Mouse (Mus musculus): ENCODE measurements around the gene Dcps. TPM values are rescaled to one million over a fixed set of nuclear protein-coding genes. Genes with fewer than 3 reads are reported as not detected.

The Dcps gene
- polyA plus RNA-seq, 1 experiment from 2014 or later = 77.7 TPM

DNA sequence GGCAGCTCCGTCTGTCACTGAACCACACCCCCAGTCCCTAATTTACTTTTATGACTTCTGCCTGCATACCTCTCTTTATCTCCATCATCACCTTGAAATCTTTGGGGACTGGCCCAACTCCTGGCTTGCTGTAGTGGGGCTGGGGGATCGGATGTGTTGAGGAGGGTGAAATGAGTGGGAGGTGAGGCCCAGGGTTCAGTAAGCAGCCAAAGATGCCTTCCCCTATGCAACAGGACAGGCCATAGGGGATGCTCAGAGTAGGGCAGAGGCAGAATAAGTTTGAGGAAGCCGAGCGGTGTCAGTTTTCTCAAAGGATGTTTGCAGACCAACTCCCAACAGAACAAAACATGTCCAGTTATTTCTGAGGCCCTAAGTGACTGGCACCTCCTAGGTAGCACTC lies 60.6 kb downstream of the Dcps start:
- WGBS = 53% methylated on average over 3 of the region's 4 CpGs
- no peaks in the 10 kb centered on the region for H3K36me3 ChIP-seq
- peak overlapping the region; percentile 74 for H3K4me3 ChIP-seq (replicated peaks)
- H3K9ac ChIP-seq = peak overlapping the region; percentile 83; the same call in 1 of the 2 replicates
- H3K27ac ChIP-seq = no peak overlapping the region
- H3K9me3 ChIP-seq = no peaks in the 10 kb centered on the region
- ATAC-seq (ENCODE audit: insufficient read depth, low FRiP score, low read depth) = no peak
- H3K4me2 ChIP-seq = peak overlapping the region; percentile 74
- peaks cover 43% of the 10 kb centered on the region for H3K4me1 ChIP-seq
- H3K27me3 ChIP-seq (replicated peaks) = no peaks in the 10 kb centered on the region

DNA sequence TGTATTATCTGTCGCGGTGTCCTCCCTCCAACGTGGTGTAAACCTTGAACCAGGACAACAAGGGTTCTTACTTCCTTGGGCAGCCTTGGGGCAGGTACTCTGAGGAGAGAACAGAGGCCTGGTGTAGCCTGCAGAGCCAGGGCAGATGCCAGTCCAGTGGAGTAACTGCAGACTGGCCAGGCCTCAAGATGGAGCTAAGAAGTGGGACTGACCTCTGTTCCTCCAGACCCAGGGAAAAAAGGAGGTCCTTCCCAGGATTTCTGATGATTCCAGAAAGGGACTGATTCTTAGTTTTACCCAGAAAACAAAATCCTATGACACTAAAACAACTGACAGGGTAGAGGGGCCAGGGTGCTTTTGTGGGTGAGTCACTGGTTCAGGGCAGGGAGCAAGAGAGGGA lies 61.6 kb downstream of the Dcps start:
- no peak overlapping the region for H3K27ac ChIP-seq
- 85% methylated on average over 3 of the region's 3 CpGs for WGBS
- 0 out of 2 replicates have a peak overlapping the region, but pooled peaks have one; percentile 6 for H3K4me2 ChIP-seq
- no peaks in the 10 kb centered on the region for H3K27me3 ChIP-seq (replicated peaks)
- no peak for ATAC-seq (ENCODE audit: insufficient read depth, low FRiP score, low read depth)
- H3K4me1 ChIP-seq = peaks cover 50% of the 10 kb centered on the region
- H3K9ac ChIP-seq = no peak overlapping the region
- no peaks in the 10 kb centered on the region for H3K9me3 ChIP-seq
- no peaks in the 10 kb centered on the region for H3K36me3 ChIP-seq
- no peak overlapping the region for H3K4me3 ChIP-seq (replicated peaks)

DNA sequence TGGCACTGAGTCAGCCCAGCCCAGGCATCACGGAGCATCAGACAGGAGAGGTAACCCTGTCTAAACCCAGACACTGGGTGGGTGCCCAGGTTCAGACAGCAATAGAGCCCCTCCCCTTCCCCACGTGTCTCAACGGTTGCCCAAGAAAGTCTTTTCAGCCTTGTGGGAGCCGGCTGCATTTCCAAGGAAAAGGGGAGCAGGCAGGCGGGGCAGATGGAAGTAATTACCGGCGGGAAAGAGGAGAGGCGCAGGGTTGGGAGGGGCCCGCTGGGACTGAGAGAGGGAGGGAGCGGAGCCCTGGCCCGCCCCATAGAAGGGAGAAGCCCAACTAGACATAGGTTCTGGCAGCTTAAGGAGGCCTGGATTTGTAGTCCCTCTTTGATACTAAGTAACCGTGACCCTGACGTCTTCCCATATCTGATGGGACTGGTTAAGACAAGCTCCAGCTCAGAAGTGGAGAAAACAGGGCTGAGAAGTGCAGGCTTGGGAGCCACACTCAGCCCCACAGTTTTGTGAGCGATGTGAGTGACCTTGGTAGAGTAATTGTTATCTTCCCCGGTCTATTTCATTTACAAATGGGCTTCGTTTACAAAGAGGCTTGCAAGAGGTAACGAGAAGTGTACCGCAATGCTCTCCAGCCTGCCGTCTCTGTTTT lies 63.8 kb downstream of the Dcps start:
- Histone ChIP-seq H3K4me3 (replicated peaks) (no peak overlapping the region), H3K27me3 (replicated peaks) (no peaks in the 10 kb centered on the region), H3K9ac (no peak overlapping the region), H3K4me1 (peaks cover 53% of the 10 kb centered on the region), H3K4me2 (peak overlapping the region; percentile 33), H3K27ac (peak overlapping the region; percentile 51; the same call in 1 of the 2 replicates), H3K9me3 (no peaks in the 10 kb centered on the region), H3K36me3 (no peaks in the 10 kb centered on the region)
- ATAC-seq (ENCODE audit: insufficient read depth, low FRiP score, low read depth) = 0 out of 2 replicates have a peak, but pooled peaks have one; percentile 24
- 31% methylated on average over 19 of the region's 19 CpGs for WGBS

DNA sequence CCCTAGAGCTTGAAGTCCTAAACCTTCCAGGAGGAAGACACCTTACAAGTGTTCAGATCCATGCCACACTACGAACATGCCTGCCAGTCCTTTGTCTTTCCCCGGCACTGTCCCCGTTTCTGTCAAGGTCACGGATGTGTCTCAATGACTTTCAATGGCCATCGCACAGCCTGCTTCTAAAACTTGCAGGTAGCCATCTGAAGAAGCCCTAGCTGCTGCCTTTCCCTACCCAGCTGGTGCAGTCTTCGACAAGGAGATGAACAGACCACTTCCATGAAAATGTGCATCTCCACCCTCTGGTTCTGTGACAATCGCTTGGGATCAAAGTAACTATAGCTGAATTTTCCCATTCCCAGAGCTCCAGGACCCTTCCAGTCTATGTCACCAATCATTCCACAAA lies 64.4 kb downstream of the Dcps start:
- Histone ChIP-seq H3K9ac (no peak overlapping the region), H3K4me3 (replicated peaks) (no peak overlapping the region), H3K4me2 (peak overlapping the region; percentile 33), H3K9me3 (no peaks in the 10 kb centered on the region), H3K27ac (peak overlapping the region; percentile 51; the same call in 1 of the 2 replicates), H3K4me1 (peaks cover 54% of the 10 kb centered on the region), H3K36me3 (no peaks in the 10 kb centered on the region), H3K27me3 (replicated peaks) (no peaks in the 10 kb centered on the region)
- ATAC-seq (ENCODE audit: insufficient read depth, low FRiP score, low read depth) = no peak
- 79% methylated on average over 7 of the region's 7 CpGs for WGBS

DNA sequence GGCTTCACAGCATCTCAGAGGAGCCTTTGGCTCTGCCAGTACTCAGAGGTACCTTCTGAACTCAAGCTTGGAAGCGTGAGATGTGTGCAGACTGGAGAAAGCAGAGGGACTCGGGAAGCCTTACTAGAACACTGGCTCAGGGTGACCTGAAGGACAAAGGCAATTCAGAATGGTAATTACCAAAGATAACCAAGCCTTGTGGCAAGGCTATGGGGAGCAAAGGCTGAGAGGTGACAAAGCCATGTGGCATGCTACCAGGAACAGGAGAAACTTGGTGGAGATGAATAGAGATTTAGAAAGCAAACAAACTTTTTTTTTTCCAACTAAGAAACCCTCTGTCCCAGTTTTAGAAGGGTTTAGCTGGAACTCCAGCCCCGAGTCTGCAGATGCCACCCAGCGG lies 65.3 kb downstream of the Dcps start:
- H3K4me1 ChIP-seq = peaks cover 56% of the 10 kb centered on the region
- H3K9me3 ChIP-seq = no peaks in the 10 kb centered on the region
- H3K27ac ChIP-seq = peak overlapping the region; percentile 63
- no peak for ATAC-seq (ENCODE audit: insufficient read depth, low FRiP score, low read depth)
- 64% methylated on average over 4 of the region's 4 CpGs for WGBS
- no peak overlapping the region for H3K4me3 ChIP-seq (replicated peaks)
- H3K4me2 ChIP-seq = 0 out of 2 replicates have a peak overlapping the region, but pooled peaks have one; percentile 4
- no peaks in the 10 kb centered on the region for H3K27me3 ChIP-seq (replicated peaks)
- H3K9ac ChIP-seq = no peak overlapping the region
- H3K36me3 ChIP-seq = no peaks in the 10 kb centered on the region

DNA sequence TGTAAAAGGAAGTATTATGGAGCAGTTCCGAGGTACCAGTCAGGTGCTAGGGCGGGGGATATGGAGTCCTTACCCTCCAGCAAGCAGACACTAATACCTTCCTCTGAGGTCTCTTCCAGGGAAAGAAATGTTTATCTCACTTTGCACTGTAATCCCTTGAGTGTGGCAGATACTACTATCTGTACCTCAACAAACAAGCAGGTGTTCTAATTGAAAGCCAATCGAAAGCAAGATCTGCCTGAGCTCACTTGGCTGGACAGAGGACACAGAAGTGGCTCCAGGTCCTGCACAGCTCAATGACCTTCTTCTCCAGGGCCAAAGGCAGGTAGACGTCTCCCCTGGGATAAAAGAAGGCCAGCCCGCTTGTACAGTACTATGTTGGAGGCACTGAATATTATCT lies 65.8 kb downstream of the Dcps start:
- Histone ChIP-seq H3K4me1 (peaks cover 54% of the 10 kb centered on the region), H3K9ac (no peak overlapping the region), H3K4me2 (0 out of 2 replicates have a peak overlapping the region, but pooled peaks have one; percentile 4), H3K36me3 (no peaks in the 10 kb centered on the region), H3K4me3 (replicated peaks) (no peak overlapping the region), H3K27ac (peak overlapping the region; percentile 63), H3K9me3 (no peaks in the 10 kb centered on the region), H3K27me3 (replicated peaks) (no peaks in the 10 kb centered on the region)
- ATAC-seq (ENCODE audit: insufficient read depth, low FRiP score, low read depth) = no peak
- WGBS = 79% methylated on average over 5 of the region's 5 CpGs

DNA sequence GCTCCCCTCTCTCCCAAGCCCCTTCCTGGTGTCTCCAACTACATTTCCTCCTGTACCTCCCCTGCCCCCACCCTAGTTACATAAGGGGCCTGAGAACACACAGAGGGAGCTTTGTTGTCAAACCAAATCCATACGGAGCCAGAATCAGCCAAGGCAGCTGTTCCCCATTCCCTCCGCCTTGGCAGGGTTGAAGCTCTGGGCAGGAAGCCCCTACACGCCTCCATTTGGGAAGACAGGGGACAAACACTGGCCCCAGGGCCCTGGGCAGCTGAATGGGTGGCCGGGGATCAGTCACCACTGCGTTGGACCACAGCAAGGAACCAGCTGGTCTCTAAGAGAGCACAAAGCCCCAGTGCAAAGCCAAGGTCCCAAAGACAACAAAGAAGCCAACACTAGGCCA lies 66.9 kb downstream of the Dcps start:
- H3K27me3 ChIP-seq (replicated peaks) = no peaks in the 10 kb centered on the region
- no peak overlapping the region for H3K4me3 ChIP-seq (replicated peaks)
- no peaks in the 10 kb centered on the region for H3K9me3 ChIP-seq
- 52% methylated on average over 5 of the region's 5 CpGs for WGBS
- peak overlapping the region; percentile 58 for H3K27ac ChIP-seq
- no peak overlapping the region for H3K4me2 ChIP-seq
- peaks cover 56% of the 10 kb centered on the region for H3K4me1 ChIP-seq
- no peaks in the 10 kb centered on the region for H3K36me3 ChIP-seq
- H3K9ac ChIP-seq = no peak overlapping the region
- no peak for ATAC-seq (ENCODE audit: insufficient read depth, low FRiP score, low read depth)

DNA sequence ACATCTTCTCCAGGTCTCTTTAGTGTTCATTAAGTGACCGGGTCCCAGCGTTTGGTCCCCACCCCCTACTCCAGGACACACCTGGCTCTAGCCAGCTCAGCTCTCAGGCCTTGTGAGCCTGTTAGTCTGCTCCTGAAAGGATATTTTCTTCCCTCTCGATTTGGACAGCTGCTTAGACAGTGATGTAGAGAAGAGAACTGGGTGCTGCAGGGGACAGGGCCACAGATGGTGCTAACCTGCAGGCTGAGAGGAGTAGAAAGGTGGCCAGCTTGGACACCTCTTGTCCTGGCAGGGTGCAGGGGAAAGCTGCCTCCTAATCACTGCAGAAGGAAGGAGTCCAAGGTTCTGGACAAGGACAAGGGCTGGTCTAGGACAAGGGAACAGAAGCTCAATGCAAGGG lies 67.8 kb downstream of the Dcps start:
- no peak for ATAC-seq (ENCODE audit: insufficient read depth, low FRiP score, low read depth)
- Histone ChIP-seq H3K27ac (no peak overlapping the region), H3K4me1 (peaks cover 53% of the 10 kb centered on the region), H3K9me3 (no peaks in the 10 kb centered on the region), H3K4me2 (no peak overlapping the region), H3K9ac (no peak overlapping the region), H3K36me3 (no peaks in the 10 kb centered on the region), H3K27me3 (replicated peaks) (no peaks in the 10 kb centered on the region), H3K4me3 (replicated peaks) (no peak overlapping the region)
- 60% methylated on average over 3 of the region's 3 CpGs for WGBS

DNA sequence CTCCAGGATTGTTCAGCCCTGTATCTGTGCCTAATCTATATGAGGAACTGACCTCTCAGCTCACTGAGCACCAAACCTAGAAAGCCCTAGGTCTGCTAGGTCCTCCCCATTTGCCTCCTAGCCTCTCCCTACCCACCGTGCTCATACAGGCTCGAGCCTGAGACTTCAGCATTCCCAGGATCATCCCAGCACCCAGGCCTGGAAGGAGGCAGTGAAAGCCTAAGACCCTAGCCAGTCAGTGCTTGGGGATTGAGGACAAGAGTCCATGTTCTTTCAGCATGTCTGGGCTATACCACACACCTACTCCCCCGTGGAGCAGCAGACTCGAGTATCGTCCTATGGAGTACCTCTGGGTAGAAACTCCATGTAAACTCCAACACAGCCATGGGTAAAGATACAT lies 68.5 kb downstream of the Dcps start:
- H3K4me3 ChIP-seq (replicated peaks) = no peak overlapping the region
- peaks cover 49% of the 10 kb centered on the region for H3K4me1 ChIP-seq
- H3K4me2 ChIP-seq = no peak overlapping the region
- no peaks in the 10 kb centered on the region for H3K9me3 ChIP-seq
- H3K27me3 ChIP-seq (replicated peaks) = no peaks in the 10 kb centered on the region
- H3K27ac ChIP-seq = no peak overlapping the region
- 82% methylated on average over 5 of the region's 5 CpGs for WGBS
- no peaks in the 10 kb centered on the region for H3K36me3 ChIP-seq
- H3K9ac ChIP-seq = no peak overlapping the region
- ATAC-seq (ENCODE audit: insufficient read depth, low FRiP score, low read depth) = no peak

DNA sequence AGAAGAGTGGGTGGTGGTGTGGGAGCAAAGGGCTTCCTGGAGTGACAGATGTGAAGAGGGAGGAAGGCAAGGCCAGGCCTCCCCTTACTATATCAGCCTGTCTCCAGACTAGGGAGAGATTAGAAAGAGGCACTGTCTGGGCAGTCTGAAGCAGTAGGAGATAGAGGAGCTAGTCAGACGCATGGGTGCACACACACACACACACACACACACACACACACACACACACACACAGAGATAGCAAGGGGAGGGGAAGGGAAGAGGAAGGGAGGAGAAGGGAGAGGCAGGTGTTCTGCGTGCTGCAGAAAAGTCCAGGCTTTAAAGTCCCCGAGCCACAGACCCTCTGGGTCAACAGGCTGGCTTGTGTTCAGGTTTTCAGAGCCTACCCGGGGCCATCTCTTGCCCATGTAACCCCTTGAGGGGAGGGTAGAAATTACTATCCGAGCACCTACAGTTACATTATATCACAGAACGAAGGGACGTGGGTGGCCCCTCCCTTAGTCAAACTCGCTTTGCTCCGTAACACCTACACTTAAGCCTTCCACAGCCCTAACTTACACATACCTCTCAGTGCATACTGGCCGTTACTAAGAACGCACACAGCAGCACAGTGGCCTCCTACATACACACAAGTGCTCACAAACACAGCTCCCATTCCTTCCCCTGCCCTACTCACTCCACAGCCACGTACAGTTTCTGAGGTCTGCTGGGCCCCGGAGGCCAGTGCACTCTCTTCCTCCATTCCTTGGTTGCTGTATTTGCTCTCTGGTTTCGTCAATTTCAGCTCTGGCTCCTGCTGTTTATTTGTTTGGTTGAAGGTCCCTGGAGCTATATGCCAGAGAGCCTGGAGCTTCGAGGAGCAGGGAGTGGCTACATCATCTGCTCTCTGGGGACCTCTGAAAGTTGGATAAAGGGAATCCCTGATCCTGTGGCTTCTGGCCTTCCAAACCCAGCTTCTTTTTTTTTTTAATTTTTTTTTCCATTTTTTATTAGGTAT lies 69.7 kb downstream of the Dcps start:
- Histone ChIP-seq H3K4me3 (replicated peaks) (no peak overlapping the region), H3K9me3 (no peaks in the 10 kb centered on the region), H3K4me2 (0 out of 2 replicates have a peak overlapping the region, but pooled peaks have one; percentile 12), H3K36me3 (no peaks in the 10 kb centered on the region), H3K9ac (no peak overlapping the region), H3K27me3 (replicated peaks) (no peaks in the 10 kb centered on the region), H3K4me1 (peaks cover 41% of the 10 kb centered on the region), H3K27ac (peak overlapping the region; percentile 72)
- peak; percentile 81 for ATAC-seq (ENCODE audit: insufficient read depth, low FRiP score, low read depth)
- 45% methylated on average over 15 of the region's 15 CpGs for whole genome bisulfite sequencing

DNA sequence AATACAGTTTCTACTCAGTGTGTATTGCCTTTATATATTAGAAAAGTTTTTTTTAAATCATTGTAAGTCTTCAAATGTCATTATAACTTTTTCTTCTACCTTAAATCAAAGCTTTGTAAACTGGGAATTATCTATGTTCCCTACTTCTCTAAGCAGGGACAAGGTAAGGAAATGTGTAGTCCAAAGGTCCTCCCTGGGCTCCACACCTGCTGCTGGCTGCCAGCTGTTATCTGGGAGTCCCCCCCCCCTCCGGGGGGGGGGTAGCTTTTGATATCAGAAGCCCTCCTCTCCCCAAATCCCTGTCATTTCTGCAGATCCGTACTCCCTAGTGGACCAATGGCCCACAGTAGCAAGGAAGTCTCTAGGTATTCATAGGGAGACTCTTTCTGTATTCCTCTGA lies 70.4 kb downstream of the Dcps start:
- 33% methylated on average over 2 of the region's 2 CpGs for WGBS
- H3K4me3 ChIP-seq (replicated peaks) = no peak overlapping the region
- no peaks in the 10 kb centered on the region for H3K27me3 ChIP-seq (replicated peaks)
- H3K27ac ChIP-seq = peak overlapping the region; percentile 44; the same call in 1 of the 2 replicates
- ATAC-seq (ENCODE audit: insufficient read depth, low FRiP score, low read depth) = no peak
- H3K4me1 ChIP-seq = peaks cover 33% of the 10 kb centered on the region
- H3K9me3 ChIP-seq = no peaks in the 10 kb centered on the region
- H3K36me3 ChIP-seq = no peaks in the 10 kb centered on the region
- H3K4me2 ChIP-seq = no peak overlapping the region
- no peak overlapping the region for H3K9ac ChIP-seq

DNA sequence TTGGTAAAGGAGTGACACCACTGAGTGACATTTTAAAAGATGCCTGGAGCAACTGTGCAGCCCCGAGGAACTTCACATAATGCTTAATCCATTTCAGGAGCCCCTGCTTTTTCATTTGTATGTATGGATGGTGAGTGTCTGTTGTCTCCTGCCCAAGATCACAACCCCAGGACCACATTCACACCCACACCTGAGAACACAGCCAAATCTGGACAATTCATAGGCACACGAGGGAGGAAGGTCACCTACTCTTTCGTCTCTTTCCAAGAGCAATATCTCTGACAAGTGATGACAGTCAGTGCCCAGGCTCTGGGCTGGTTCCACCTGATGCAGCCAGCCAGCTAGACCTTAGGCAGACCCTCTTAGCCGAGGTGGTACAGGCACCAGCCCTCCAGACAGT lies 71.2 kb downstream of the Dcps start:
- no peak overlapping the region for H3K9ac ChIP-seq
- H3K4me3 ChIP-seq (replicated peaks) = no peak overlapping the region
- ATAC-seq (ENCODE audit: insufficient read depth, low FRiP score, low read depth) = no peak
- no peaks in the 10 kb centered on the region for H3K27me3 ChIP-seq (replicated peaks)
- H3K27ac ChIP-seq = no peak overlapping the region
- H3K4me2 ChIP-seq = no peak overlapping the region
- no peaks in the 10 kb centered on the region for H3K9me3 ChIP-seq
- H3K36me3 ChIP-seq = no peaks in the 10 kb centered on the region
- peaks cover 26% of the 10 kb centered on the region for H3K4me1 ChIP-seq
- 71% methylated on average over 4 of the region's 4 CpGs for WGBS
